9 mouse cellular contexts compared by ENCODE assay signal in the genomic region with DNA sequence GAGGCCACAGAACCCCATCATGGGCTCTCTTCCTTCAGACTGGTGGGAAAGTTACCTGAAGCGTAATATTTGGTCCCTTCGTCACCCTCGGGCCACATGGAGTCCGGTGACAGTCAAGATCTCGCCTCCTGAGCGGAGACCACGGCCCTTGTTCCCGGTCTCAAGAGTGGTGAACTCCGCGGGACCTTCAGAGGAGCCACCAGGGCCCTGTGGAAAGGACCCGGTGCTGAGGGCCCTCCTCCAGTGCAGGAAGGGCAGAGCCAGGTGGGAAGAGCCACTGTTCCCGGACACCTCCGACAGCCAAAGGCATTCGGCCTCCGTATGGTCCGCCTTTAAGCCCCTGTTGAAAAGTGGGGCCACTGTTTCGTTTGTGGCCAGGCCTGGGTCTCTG. TPM values are rescaled to one million over a fixed set of nuclear protein-coding genes. Genes with fewer than 3 reads are reported as not detected.
A peak's percentile ranks its signal among the peaks of the same experiment; 100 is the strongest.
DNase-seq lines count a peak whose midpoint lies in the region; ATAC-seq and TF ChIP-seq lines count a peak whose summit lies in the region.
"Had no signal": no experiment of that assay in that cellular context is flagged by ENCODE, and none has a peak within 500 bp of the region (broad histone marks: within the 10 kb centered on the region; RNA-seq: fewer than 3 reads in every experiment).

No protein-coding gene starts in this region.

- DNase-seq in heart, postnatal 14 days: no peak
- DNase-seq in thymus, postnatal 14 days: no peak
- no peak for DNase-seq in lung, postnatal 14 days

- peaks cover 68% of the 10 kb centered on the region for H3K27me3 ChIP-seq in heart, embryonic 14.5 days (ENCODE audit: control insufficient read depth, insufficient read depth, low read length)
- peaks cover 83% of the 10 kb centered on the region for H3K27me3 ChIP-seq in hindbrain, embryonic 12.5 days
- H3K27me3 ChIP-seq in midbrain, embryonic 13.5 days: peaks cover 90% of the 10 kb centered on the region

- H3K27ac ChIP-seq in heart, embryonic 14.5 days (replicated peaks in 1 of 2; ENCODE audit: control insufficient read depth in 1 of 2, insufficient read depth in 1 of 2, low read depth in 2 of 2, low read length in 2 of 2): no peak overlapping the region
- H3K27ac ChIP-seq in bone marrow macrophage, adult 2 months (ENCODE audit: insufficient read depth, low read depth, low read length): no peak overlapping the region
- no peak overlapping the region for H3K27ac ChIP-seq in hindbrain, embryonic 12.5 days
- no peak overlapping the region for H3K27ac ChIP-seq in midbrain, embryonic 13.5 days

- H3K9me3 ChIP-seq in heart, embryonic 14.5 days (ENCODE audit: control insufficient read depth, low read length): no peaks in the 10 kb centered on the region
- H3K9me3 ChIP-seq in hindbrain, embryonic 12.5 days (replicated peaks): no peaks in the 10 kb centered on the region
- H3K9me3 ChIP-seq in midbrain, embryonic 13.5 days: no peaks in the 10 kb centered on the region

- peaks cover 3 to 4% of the 10 kb centered on the region in 2 experiments; a peak in 1 of 4 replicates for H3K4me1 ChIP-seq in heart, embryonic 14.5 days (ENCODE audit: control insufficient read depth in 2 of 2, insufficient read depth in 2 of 2, low read length in 2 of 2)
- H3K4me1 ChIP-seq in bone marrow macrophage, adult 2 months (ENCODE audit: control insufficient read depth, insufficient read depth, low read length): 0 out of 2 replicates have a peak, but pooled peaks cover 2% of the 10 kb centered on the region
- peaks cover 10% of the 10 kb centered on the region for H3K4me1 ChIP-seq in hindbrain, embryonic 12.5 days
- H3K4me1 ChIP-seq in midbrain, embryonic 13.5 days (replicated peaks): peaks cover 12% of the 10 kb centered on the region

- H3K36me3 ChIP-seq in heart, embryonic 14.5 days (ENCODE audit: control insufficient read depth, insufficient read depth, low read length): no peaks in the 10 kb centered on the region
- no peaks in the 10 kb centered on the region for H3K36me3 ChIP-seq in hindbrain, embryonic 12.5 days
- H3K36me3 ChIP-seq in midbrain, embryonic 13.5 days: no peaks in the 10 kb centered on the region
- H3K36me3 ChIP-seq: G1E had no signal

- peak overlapping the region; percentile 76 for H3K9ac ChIP-seq in heart, embryonic 14.5 days (ENCODE audit: low read length)
- H3K9ac ChIP-seq in hindbrain, embryonic 12.5 days: peak overlapping the region; percentile 67
- peak overlapping the region; percentile 75 for H3K9ac ChIP-seq in midbrain, embryonic 13.5 days (replicated peaks)

- peak overlapping the region; percentile 95 for H3K4me2 ChIP-seq in heart, embryonic 14.5 days (ENCODE audit: low read length)
- peak overlapping the region; percentile 97 for H3K4me2 ChIP-seq in hindbrain, embryonic 12.5 days (replicated peaks)
- peak overlapping the region; percentile 97 for H3K4me2 ChIP-seq in midbrain, embryonic 13.5 days (replicated peaks)

- 8% methylated on average over 17 of the region's 17 CpGs for WGBS in heart, embryonic 14.5 days
- 2% methylated on average over 17 of the region's 17 CpGs for WGBS in hindbrain, embryonic 12.5 days
- WGBS in midbrain, embryonic 13.5 days: 5% methylated on average over 17 of the region's 17 CpGs

- TF ChIP-seq POLR2A in bone marrow macrophage, adult 2 months (IDR thresholded peaks at IDR 0.05; ENCODE audit: borderline replicate concordance, low read depth, low read length): no peak

- no peak for ATAC-seq in heart, embryonic 14.5 days (ENCODE audit: insufficient number of reproducible peaks, insufficient read depth, low FRiP score, low read depth)
- ATAC-seq in hindbrain, embryonic 12.5 days (ENCODE audit: low FRiP score): no peak
- ATAC-seq in midbrain, embryonic 13.5 days: peak; percentile 58; the same call in 1 of the 2 replicates
- ATAC-seq in inflammation-experienced regulatory T-cells, adult 6 months: no peak

- peak overlapping the region; percentile 42 to 54 for H3K4me3 ChIP-seq in heart, embryonic 14.5 days (ENCODE audit: control insufficient read depth in 1 of 2, insufficient read depth in 1 of 2, low read depth in 1 of 2, low read length in 2 of 2)
- peak overlapping the region; percentile 62 for H3K4me3 ChIP-seq in bone marrow macrophage, adult 2 months (ENCODE audit: insufficient read depth, low read length)
- H3K4me3 ChIP-seq in hindbrain, embryonic 12.5 days: peak overlapping the region; percentile 52
- H3K4me3 ChIP-seq in midbrain, embryonic 13.5 days (replicated peaks): peak overlapping the region; percentile 55

- intact Hi-C loops in heart, postnatal 14 days (cut with DNase I): no loop called here

- no peak for TF ChIP-seq CTCF in bone marrow macrophage, adult 2 months (IDR thresholded peaks at IDR 0.05; ENCODE audit: low read depth, low read length)

RNA-seq across cellular contexts. Expression of gene Pom121l2, which starts 0.8 kb away (rescaled TPM):
- not detected in 2 replicates for polyA plus RNA-seq in heart, embryonic 14.5 days (2014; fragmentation: Nextera tagmentation; extraction: Ambion mirVana)
- not detected for total RNA-seq in heart, postnatal 14 days (2021)
- not detected in 2 replicates for polyA plus RNA-seq in bone marrow macrophage, adult 2 months (2012; ENCODE audit: insufficient read depth, insufficient read length, missing spikeins)
- polyA plus RNA-seq in hindbrain, embryonic 12.5 days (2016; fragmentation: Nextera tagmentation; extraction: Ambion mirVana): 0.14 TPM in 1 of 2 replicates, not detected in the other
- not detected in 2 replicates for polyA plus RNA-seq in midbrain, embryonic 13.5 days (2015; fragmentation: Nextera tagmentation; extraction: Ambion mirVana)
- polyA plus RNA-seq in inflammation-experienced regulatory T-cells, adult 6 months (2017; shearing (Covaris generic)): not detected
- total RNA-seq: G1E had no signal
- polyA plus RNA-seq: G1E had no signal

RNA-seq across cellular contexts. Expression of gene Prss16, which starts 27.7 kb away (rescaled TPM):
- polyA plus RNA-seq in heart, embryonic 14.5 days (2014; fragmentation: Nextera tagmentation; extraction: Ambion mirVana): 0.88 TPM in 1 of 2 replicates, not detected in the other
- total RNA-seq in heart, postnatal 14 days (2021): 10 to 100 TPM in 1 of 2 experiments, not detected in 1; 11.6 TPM
- polyA plus RNA-seq in bone marrow macrophage, adult 2 months (2012; ENCODE audit: insufficient read depth, insufficient read length, missing spikeins): 3.0 and 3.4 TPM in 2 replicates
- 0.23 and 0.48 TPM in 2 replicates for polyA plus RNA-seq in hindbrain, embryonic 12.5 days (2016; fragmentation: Nextera tagmentation; extraction: Ambion mirVana)
- polyA plus RNA-seq in midbrain, embryonic 13.5 days (2015; fragmentation: Nextera tagmentation; extraction: Ambion mirVana): not detected in 2 replicates
- 1 to 10 TPM in 1 of 3 experiments, under 1 TPM in 1, not detected in 1; 0.24 to 1.2 TPM for polyA plus RNA-seq in inflammation-experienced regulatory T-cells, adult 6 months (2017; shearing (Covaris generic))

RNA-seq across cellular contexts. Expression of gene Zfp184, which starts 36.9 kb away (rescaled TPM):
- 6.0 and 7.1 TPM in 2 replicates for polyA plus RNA-seq in heart, embryonic 14.5 days (2014; fragmentation: Nextera tagmentation; extraction: Ambion mirVana)
- under 1 TPM; 0.62 to 0.90 TPM for total RNA-seq in heart, postnatal 14 days (2021)
- polyA plus RNA-seq in bone marrow macrophage, adult 2 months (2012; ENCODE audit: insufficient read depth, insufficient read length, missing spikeins): 0.25 and 0.76 TPM in 2 replicates
- polyA plus RNA-seq in hindbrain, embryonic 12.5 days (2016; fragmentation: Nextera tagmentation; extraction: Ambion mirVana): 19.1 and 20.5 TPM in 2 replicates
- polyA plus RNA-seq in midbrain, embryonic 13.5 days (2015; fragmentation: Nextera tagmentation; extraction: Ambion mirVana): 20.5 and 22.3 TPM in 2 replicates
- polyA plus RNA-seq in inflammation-experienced regulatory T-cells, adult 6 months (2017; shearing (Covaris generic)): not detected

RNA-seq across cellular contexts. Expression of gene Hist1h2ah, which starts 53.6 kb away (rescaled TPM):
- polyA plus RNA-seq in heart, embryonic 14.5 days (2014; fragmentation: Nextera tagmentation; extraction: Ambion mirVana): 2.9 and 6.8 TPM in 2 replicates
- 100 to 1,000 TPM in 1 of 2 experiments, 10 to 100 TPM in 1; 69.3 to 132 TPM for total RNA-seq in heart, postnatal 14 days (2021)
- not detected in 2 replicates for polyA plus RNA-seq in bone marrow macrophage, adult 2 months (2012; ENCODE audit: insufficient read depth, insufficient read length, missing spikeins)
- 17.9 TPM in 1 of 2 replicates, not detected in the other for polyA plus RNA-seq in hindbrain, embryonic 12.5 days (2016; fragmentation: Nextera tagmentation; extraction: Ambion mirVana)
- 6.2 TPM in 1 of 2 replicates, not detected in the other for polyA plus RNA-seq in midbrain, embryonic 13.5 days (2015; fragmentation: Nextera tagmentation; extraction: Ambion mirVana)
- polyA plus RNA-seq in inflammation-experienced regulatory T-cells, adult 6 months (2017; shearing (Covaris generic)): 100 to 1,000 TPM in 1 of 3 experiments, 10 to 100 TPM in 1, not detected in 1; 52.3 to 507 TPM

RNA-seq across cellular contexts. Expression of gene Hist1h2bk, which starts 53.9 kb away (rescaled TPM):
- polyA plus RNA-seq in heart, embryonic 14.5 days (2014; fragmentation: Nextera tagmentation; extraction: Ambion mirVana): 1.9 and 2.3 TPM in 2 replicates
- 100 to 1,000 TPM in 1 of 2 experiments, 10 to 100 TPM in 1; 67.9 to 160 TPM for total RNA-seq in heart, postnatal 14 days (2021)
- polyA plus RNA-seq in bone marrow macrophage, adult 2 months (2012; ENCODE audit: insufficient read depth, insufficient read length, missing spikeins): 2.9 and 5.5 TPM in 2 replicates
- 5.5 and 9.1 TPM in 2 replicates for polyA plus RNA-seq in hindbrain, embryonic 12.5 days (2016; fragmentation: Nextera tagmentation; extraction: Ambion mirVana)
- 4.0 and 5.5 TPM in 2 replicates for polyA plus RNA-seq in midbrain, embryonic 13.5 days (2015; fragmentation: Nextera tagmentation; extraction: Ambion mirVana)
- 1 to 10 TPM in 2 of 3 experiments, not detected in 1; 2.2 to 9.9 TPM for polyA plus RNA-seq in inflammation-experienced regulatory T-cells, adult 6 months (2017; shearing (Covaris generic))
